Mouse (Mus musculus) left cerebral cortex, adult 18-20 months (tissue): ENCODE data around the gene Cacna2d1. TPM values are rescaled to one million over a fixed set of nuclear protein-coding genes. Genes with fewer than 3 reads are reported as not detected.

ENCODE experiments used
- DNase-seq, 2 experiments: peaks; one replicate each; pipeline ENCODE4 v3.0.0; 2021 to 2022; ENCODE audit warnings: low spot score in 2 of 2, mixed read lengths in 1 of 2
- total RNA-seq, 2 experiments: library from RNA; stranded (reverse); gene quantifications; 2 replicates each; pipeline ENCODE4 v1.2.3; 2021

The Cacna2d1 gene
- total RNA-seq, 2 experiments from 2014 or later, result 181 TPM

- DNase-seq, result no peak
These were observed 202.3 kb downstream of the Cacna2d1 start for GRCm38 (mm10) chr5:16136839-16137238.

- DNase-seq, result no peak
These were observed 212.1 kb downstream of the Cacna2d1 start for GRCm38 (mm10) chr5:16146602-16147001.

GRCm38 (mm10) chr5:16155375-16156284 is 221.1 kb downstream of the Cacna2d1 start:
- no peak for DNase-seq

- no peak for DNase-seq
These were observed 228.8 kb downstream of the Cacna2d1 start for GRCm38 (mm10) chr5:16163270-16163669.

- no peak for DNase-seq
These were observed 231.8 kb downstream of the Cacna2d1 start for GRCm38 (mm10) chr5:16166117-16166867.

GRCm38 (mm10) chr5:16166868-16167267 is 232.4 kb downstream of the Cacna2d1 start:
- no peak for DNase-seq

- no peak for DNase-seq
These were observed 246.6 kb downstream of the Cacna2d1 start for GRCm38 (mm10) chr5:16181041-16181440.

- DNase-seq, result no peak
These were observed 249.6 kb downstream of the Cacna2d1 start for GRCm38 (mm10) chr5:16184064-16184463.

GRCm38 (mm10) chr5:16187931-16188330 is 253.4 kb downstream of the Cacna2d1 start:
- no peak for DNase-seq

- no peak for DNase-seq
These were observed 255.4 kb downstream of the Cacna2d1 start for GRCm38 (mm10) chr5:16189878-16190277.

- no peak for DNase-seq
These were observed 256.7 kb downstream of the Cacna2d1 start for GRCm38 (mm10) chr5:16191165-16191564.

GRCm38 (mm10) chr5:16199816-16200215 is 265.3 kb downstream of the Cacna2d1 start:
- DNase-seq, result no peak

GRCm38 (mm10) chr5:16221960-16222359 is 287.5 kb downstream of the Cacna2d1 start:
- no peak for DNase-seq

- no peak for DNase-seq
These were observed 290.9 kb downstream of the Cacna2d1 start for GRCm38 (mm10) chr5:16225359-16225758.

- no peak for DNase-seq
These were observed 294.9 kb downstream of the Cacna2d1 start for GRCm38 (mm10) chr5:16229384-16229783.

GRCm38 (mm10) chr5:16231477-16231876 is 297.0 kb downstream of the Cacna2d1 start:
- DNase-seq, result no peak

- no peak for DNase-seq
These were observed 300.4 kb downstream of the Cacna2d1 start for GRCm38 (mm10) chr5:16234891-16235290.

- no peak for DNase-seq
These were observed 301.4 kb downstream of the Cacna2d1 start for GRCm38 (mm10) chr5:16235864-16236263.

GRCm38 (mm10) chr5:16236608-16237007 is 302.1 kb downstream of the Cacna2d1 start:
- no peak for DNase-seq

GRCm38 (mm10) chr5:16237972-16238371 is 303.5 kb downstream of the Cacna2d1 start:
- no peak for DNase-seq

GRCm38 (mm10) chr5:16240255-16240654 is 305.8 kb downstream of the Cacna2d1 start:
- no peak for DNase-seq

- no peak for DNase-seq
These were observed 309.1 kb downstream of the Cacna2d1 start for GRCm38 (mm10) chr5:16243599-16243998.
